ENCODE assay signal across 7 mouse cellular contexts in the genomic region with DNA sequence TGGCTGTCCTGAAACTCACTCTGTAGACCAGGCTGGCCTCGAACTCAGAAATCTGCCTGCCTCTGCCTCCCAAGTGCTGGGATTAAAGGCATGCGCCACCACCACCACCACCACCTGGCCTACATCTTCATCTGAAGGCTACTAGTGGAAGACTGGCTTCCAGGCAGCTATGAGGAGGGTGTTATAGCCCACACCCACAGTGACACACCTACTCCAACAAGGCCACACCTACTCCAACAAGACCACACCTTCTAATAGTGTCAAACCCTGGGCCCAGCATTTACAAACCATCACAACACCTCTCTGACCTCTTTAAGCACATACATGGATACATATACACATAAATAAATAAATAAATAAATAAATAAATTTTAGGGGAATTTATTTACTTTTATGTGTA. TPM values are rescaled to one million over a fixed set of nuclear protein-coding genes. Genes with fewer than 3 reads are reported as not detected.
DNase-seq lines count a peak whose midpoint lies in the region; ATAC-seq and TF ChIP-seq lines count a peak whose summit lies in the region.
"Not testable (repeated sequence)": the region's sequence is repeated elsewhere in the genome, so short reads cannot be mapped to it uniquely, and the experiment has no call there.

No protein-coding gene starts in this region.

- H3K27me3 ChIP-seq in embryonic facial prominence, embryonic 12.5 days; heart, embryonic 12.5 days (replicated peaks); liver, embryonic 12.5 days (replicated peaks); liver, embryonic 14.5 days (ENCODE audit: control insufficient read depth, insufficient read depth, low read length); liver, embryonic 16.5 days (ENCODE audit: control insufficient read depth, insufficient read depth, low read depth, low read length): not testable (repeated sequence)

- not testable (repeated sequence) for TF ChIP-seq CTCF in liver, embryonic 14.5 days (IDR thresholded peaks at IDR 0.05; ENCODE audit: low read depth)

- not testable (repeated sequence) for H3K4me3 ChIP-seq in embryonic facial prominence, embryonic 12.5 days; heart, embryonic 12.5 days; liver, embryonic 12.5 days; liver, embryonic 14.5 days (ENCODE audit: insufficient read depth in 1 of 2, low read depth in 2 of 2, low read length in 2 of 2); liver, embryonic 16.5 days (ENCODE audit: low read depth, low read length)

- ATAC-seq in embryonic facial prominence, embryonic 12.5 days (ENCODE audit: insufficient number of reproducible peaks, insufficient read depth, low FRiP score, low TSS enrichment) = peak; percentile 41; the same call in 1 of the 2 replicates
- ATAC-seq in erythroid progenitor cell, adult 5-6 weeks (replicated peaks; ENCODE audit: low FRiP score, poor library complexity, severe bottlenecking) = peak; percentile 58
- ATAC-seq in heart, embryonic 12.5 days (ENCODE audit: insufficient number of reproducible peaks, low FRiP score) = peak; percentile 25; the same call in 1 of the 2 replicates
- peak; percentile 76 for ATAC-seq in liver, embryonic 12.5 days
- ATAC-seq in liver, embryonic 14.5 days (ENCODE audit: insufficient read depth) = peak; percentile 52
- ATAC-seq in liver, embryonic 16.5 days (ENCODE audit: low read depth) = peak; percentile 55

- H3K4me1 ChIP-seq in embryonic facial prominence, embryonic 12.5 days; heart, embryonic 12.5 days (replicated peaks); liver, embryonic 14.5 days (replicated peaks; ENCODE audit: control insufficient read depth in 2 of 2, insufficient read depth in 2 of 2, low read length in 1 of 2): not testable (repeated sequence)
- peaks cover 26% of the 10 kb centered on the region for H3K4me1 ChIP-seq in liver, embryonic 12.5 days
- peaks cover 11% of the 10 kb centered on the region for H3K4me1 ChIP-seq in liver, embryonic 16.5 days (ENCODE audit: control insufficient read depth, low read depth, low read length)

- 94% methylated on average over 2 of the region's 2 CpGs for WGBS in embryonic facial prominence, embryonic 12.5 days
- WGBS in heart, embryonic 12.5 days = 95% methylated on average over 2 of the region's 2 CpGs
- WGBS in liver, embryonic 12.5 days (ENCODE audit: insufficient replicate concordance) = 83% methylated on average over 2 of the region's 2 CpGs
- 80% methylated on average over 2 of the region's 2 CpGs for WGBS in liver, embryonic 14.5 days (ENCODE audit: insufficient replicate concordance)
- WGBS in liver, embryonic 16.5 days (ENCODE audit: insufficient replicate concordance) = 72% methylated on average over 2 of the region's 2 CpGs

- TF ChIP-seq EP300 in liver, embryonic 14.5 days (IDR thresholded peaks at IDR 0.05; ENCODE audit: low read depth) = not testable (repeated sequence)

- H3K9ac ChIP-seq in embryonic facial prominence, embryonic 12.5 days; heart, embryonic 12.5 days; liver, embryonic 12.5 days; liver, embryonic 14.5 days (replicated peaks); liver, embryonic 16.5 days (ENCODE audit: low read depth, low read length): not testable (repeated sequence)

- H3K27ac ChIP-seq in embryonic facial prominence, embryonic 12.5 days; heart, embryonic 12.5 days (ENCODE audit: poor library complexity, severe bottlenecking); liver, embryonic 12.5 days; liver, embryonic 14.5 days; liver, embryonic 16.5 days (ENCODE audit: low read length): not testable (repeated sequence)

- peaks cover 92% of the 10 kb centered on the region for H3K36me3 ChIP-seq in embryonic facial prominence, embryonic 12.5 days
- H3K36me3 ChIP-seq in heart, embryonic 12.5 days = peaks cover 94% of the 10 kb centered on the region
- H3K36me3 ChIP-seq in liver, embryonic 12.5 days = peaks cover 99% of the 10 kb centered on the region
- peaks cover 95% of the 10 kb centered on the region for H3K36me3 ChIP-seq in liver, embryonic 14.5 days (replicated peaks; ENCODE audit: control insufficient read depth, insufficient read depth, low read depth)
- H3K36me3 ChIP-seq in liver, embryonic 16.5 days (ENCODE audit: control insufficient read depth, insufficient read depth) = peaks cover 69% of the 10 kb centered on the region

- not testable (repeated sequence) for H3K4me2 ChIP-seq in embryonic facial prominence, embryonic 12.5 days (replicated peaks); heart, embryonic 12.5 days; liver, embryonic 12.5 days; liver, embryonic 14.5 days (ENCODE audit: low read depth); liver, embryonic 16.5 days (ENCODE audit: low read depth, low read length)

- not testable (repeated sequence) for H3K9me3 ChIP-seq in embryonic facial prominence, embryonic 12.5 days; heart, embryonic 12.5 days (replicated peaks); liver, embryonic 12.5 days (replicated peaks); liver, embryonic 14.5 days (ENCODE audit: control insufficient read depth, low read length); liver, embryonic 16.5 days (replicated peaks; ENCODE audit: control insufficient read depth, low read length)

- peak; percentile 34 for DNase-seq in R1 (ENCODE audit: low read depth, low spot score)
- not testable (repeated sequence) for DNase-seq in liver, embryonic 14.5 days (ENCODE audit: low read depth in 3 of 3, low spot score in 3 of 3)

RNA-seq across cellular contexts. Expression of a gene that starts 10.5 kb away (rescaled TPM):
- 2.6 and 3.1 TPM in 2 replicates for polyA plus RNA-seq in embryonic facial prominence, embryonic 12.5 days (2016; fragmentation: Nextera tagmentation; extraction: Ambion mirVana)
- total RNA-seq in erythroid progenitor cell, adult 5-6 weeks (2015; ENCODE audit: low replicate concordance) = 6.7 TPM in 1 of 2 replicates, not detected in the other
- total RNA-seq in erythroid progenitor cell, adult 5-6 weeks (2017; ENCODE audit: low replicate concordance) = 1.5 TPM in 1 of 2 replicates, not detected in the other
- 0.51 and 1.0 TPM in 2 replicates for polyA plus RNA-seq in heart, embryonic 12.5 days (2016; fragmentation: Nextera tagmentation; extraction: Ambion mirVana)
- 0.21 and 0.24 TPM in 2 replicates for polyA plus RNA-seq in liver, embryonic 12.5 days (2016; fragmentation: Nextera tagmentation; extraction: Ambion mirVana)
- polyA plus RNA-seq in liver, embryonic 14.5 days (2012; rRNA removed) = 0.52 and 0.55 TPM in 2 replicates
- 0.05 and 0.06 TPM in 2 replicates for polyA plus RNA-seq in liver, embryonic 14.5 days (2014; fragmentation: Nextera tagmentation; extraction: Ambion mirVana)
- polyA plus RNA-seq in liver, embryonic 16.5 days (2015; fragmentation: Nextera tagmentation; extraction: Ambion mirVana) = 0.06 and 0.18 TPM in 2 replicates

RNA-seq across cellular contexts. Expression of a gene that starts 21.4 kb away (rescaled TPM):
- polyA plus RNA-seq in embryonic facial prominence, embryonic 12.5 days (2016; fragmentation: Nextera tagmentation; extraction: Ambion mirVana) = 53.9 and 54.0 TPM in 2 replicates
- total RNA-seq in erythroid progenitor cell, adult 5-6 weeks (2015; ENCODE audit: low replicate concordance) = 41.8 and 60.4 TPM in 2 replicates
- 59.2 and 92.7 TPM in 2 replicates for total RNA-seq in erythroid progenitor cell, adult 5-6 weeks (2017; ENCODE audit: low replicate concordance)
- polyA plus RNA-seq in heart, embryonic 12.5 days (2016; fragmentation: Nextera tagmentation; extraction: Ambion mirVana) = 31.8 and 33.3 TPM in 2 replicates
- 26.4 and 29.7 TPM in 2 replicates for polyA plus RNA-seq in liver, embryonic 12.5 days (2016; fragmentation: Nextera tagmentation; extraction: Ambion mirVana)
- polyA plus RNA-seq in liver, embryonic 14.5 days (2012; rRNA removed) = 12.2 and 12.7 TPM in 2 replicates
- polyA plus RNA-seq in liver, embryonic 14.5 days (2014; fragmentation: Nextera tagmentation; extraction: Ambion mirVana) = 11.5 and 13.0 TPM in 2 replicates
- polyA plus RNA-seq in liver, embryonic 16.5 days (2015; fragmentation: Nextera tagmentation; extraction: Ambion mirVana) = 11.6 and 13.6 TPM in 2 replicates

RNA-seq across cellular contexts. Expression of a gene that starts 30.8 kb away (rescaled TPM):
- 35.2 and 35.6 TPM in 2 replicates for polyA plus RNA-seq in embryonic facial prominence, embryonic 12.5 days (2016; fragmentation: Nextera tagmentation; extraction: Ambion mirVana)
- 43.6 and 44.7 TPM in 2 replicates for total RNA-seq in erythroid progenitor cell, adult 5-6 weeks (2015; ENCODE audit: low replicate concordance)
- 29.5 and 35.5 TPM in 2 replicates for total RNA-seq in erythroid progenitor cell, adult 5-6 weeks (2017; ENCODE audit: low replicate concordance)
- polyA plus RNA-seq in heart, embryonic 12.5 days (2016; fragmentation: Nextera tagmentation; extraction: Ambion mirVana) = 20.3 and 21.4 TPM in 2 replicates
- polyA plus RNA-seq in liver, embryonic 12.5 days (2016; fragmentation: Nextera tagmentation; extraction: Ambion mirVana) = 11.5 and 11.7 TPM in 2 replicates
- 11.5 and 15.8 TPM in 2 replicates for polyA plus RNA-seq in liver, embryonic 14.5 days (2012; rRNA removed)
- polyA plus RNA-seq in liver, embryonic 14.5 days (2014; fragmentation: Nextera tagmentation; extraction: Ambion mirVana) = 4.5 and 4.9 TPM in 2 replicates
- polyA plus RNA-seq in liver, embryonic 16.5 days (2015; fragmentation: Nextera tagmentation; extraction: Ambion mirVana) = 4.9 and 5.3 TPM in 2 replicates

RNA-seq across cellular contexts. Expression of a gene that starts 37.4 kb away (rescaled TPM):
- 5.0 TPM in 2 replicates for polyA plus RNA-seq in embryonic facial prominence, embryonic 12.5 days (2016; fragmentation: Nextera tagmentation; extraction: Ambion mirVana)
- 15.1 and 36.0 TPM in 2 replicates for total RNA-seq in erythroid progenitor cell, adult 5-6 weeks (2015; ENCODE audit: low replicate concordance)
- 8.2 and 8.9 TPM in 2 replicates for total RNA-seq in erythroid progenitor cell, adult 5-6 weeks (2017; ENCODE audit: low replicate concordance)
- 3.0 and 3.3 TPM in 2 replicates for polyA plus RNA-seq in heart, embryonic 12.5 days (2016; fragmentation: Nextera tagmentation; extraction: Ambion mirVana)
- 2.0 and 2.2 TPM in 2 replicates for polyA plus RNA-seq in liver, embryonic 12.5 days (2016; fragmentation: Nextera tagmentation; extraction: Ambion mirVana)
- polyA plus RNA-seq in liver, embryonic 14.5 days (2012; rRNA removed) = 2.0 and 2.1 TPM in 2 replicates
- 1.1 and 1.4 TPM in 2 replicates for polyA plus RNA-seq in liver, embryonic 14.5 days (2014; fragmentation: Nextera tagmentation; extraction: Ambion mirVana)
- polyA plus RNA-seq in liver, embryonic 16.5 days (2015; fragmentation: Nextera tagmentation; extraction: Ambion mirVana) = 1.2 and 1.6 TPM in 2 replicates

RNA-seq across cellular contexts. Expression of a gene that starts 50.9 kb away (rescaled TPM):
- 1.6 and 1.7 TPM in 2 replicates for polyA plus RNA-seq in embryonic facial prominence, embryonic 12.5 days (2016; fragmentation: Nextera tagmentation; extraction: Ambion mirVana)
- total RNA-seq in erythroid progenitor cell, adult 5-6 weeks (2015; ENCODE audit: low replicate concordance) = not detected in 2 replicates
- not detected in 2 replicates for total RNA-seq in erythroid progenitor cell, adult 5-6 weeks (2017; ENCODE audit: low replicate concordance)
- 6.4 TPM in 2 replicates for polyA plus RNA-seq in heart, embryonic 12.5 days (2016; fragmentation: Nextera tagmentation; extraction: Ambion mirVana)
- polyA plus RNA-seq in liver, embryonic 12.5 days (2016; fragmentation: Nextera tagmentation; extraction: Ambion mirVana) = 1.3 and 1.4 TPM in 2 replicates
- polyA plus RNA-seq in liver, embryonic 14.5 days (2012; rRNA removed) = 0.54 and 0.65 TPM in 2 replicates
- 0.56 and 0.58 TPM in 2 replicates for polyA plus RNA-seq in liver, embryonic 14.5 days (2014; fragmentation: Nextera tagmentation; extraction: Ambion mirVana)
- 0.65 and 0.66 TPM in 2 replicates for polyA plus RNA-seq in liver, embryonic 16.5 days (2015; fragmentation: Nextera tagmentation; extraction: Ambion mirVana)

Comparison
In these comparisons a context has a peak if more than half of its experiments do, and no peak if none do; other contexts are left out.
1. ATAC-seq: peak in every context shown above with its lines; median percentile 76 in liver, embryonic 12.5 days; 58 in erythroid progenitor cell, adult 5-6 weeks; 55 in liver, embryonic 16.5 days; 52 in liver, embryonic 14.5 days; 41 in embryonic facial prominence, embryonic 12.5 days; 25 in heart, embryonic 12.5 days.